Mouse (Mus musculus): Measurements from ENCODE around the gene Gm17349.

The Gm17349 gene

DNA sequence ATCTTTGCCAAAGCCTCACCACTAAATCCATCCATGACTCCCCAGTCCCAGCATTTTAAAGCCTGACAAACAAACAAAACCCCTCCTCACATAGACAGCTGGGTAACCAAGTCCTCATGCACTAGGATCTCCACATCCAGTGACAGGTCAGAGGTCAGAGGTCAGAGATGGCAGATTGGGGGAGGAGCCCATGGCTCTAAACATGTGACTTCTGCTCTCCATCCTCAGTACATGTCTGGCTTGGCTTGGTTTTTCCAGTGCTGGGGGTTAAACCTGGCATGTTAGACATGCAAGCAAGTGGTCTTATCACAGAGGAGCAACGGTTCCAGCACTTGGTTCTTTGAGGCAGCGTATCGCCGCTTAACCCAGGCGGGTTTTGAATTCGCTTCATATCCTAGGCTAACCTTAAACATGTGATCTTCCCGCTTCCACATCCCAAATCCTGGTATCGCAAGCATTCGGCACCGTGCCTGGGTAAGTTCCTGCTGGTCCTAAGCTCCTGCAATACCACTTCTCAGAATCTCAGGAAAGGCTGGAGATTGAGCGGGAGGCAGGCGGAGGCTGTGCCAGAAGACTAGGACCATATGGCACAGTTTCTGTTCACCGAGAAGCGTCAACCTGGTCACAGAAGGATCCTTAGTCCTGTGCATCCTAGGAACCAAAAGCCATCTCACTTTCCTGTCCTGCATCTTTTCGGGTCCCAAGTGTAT is 44.0 kb downstream of the Gm17349 start:
- DNase-seq (ENCODE audit: low spot score) = no peak

DNA sequence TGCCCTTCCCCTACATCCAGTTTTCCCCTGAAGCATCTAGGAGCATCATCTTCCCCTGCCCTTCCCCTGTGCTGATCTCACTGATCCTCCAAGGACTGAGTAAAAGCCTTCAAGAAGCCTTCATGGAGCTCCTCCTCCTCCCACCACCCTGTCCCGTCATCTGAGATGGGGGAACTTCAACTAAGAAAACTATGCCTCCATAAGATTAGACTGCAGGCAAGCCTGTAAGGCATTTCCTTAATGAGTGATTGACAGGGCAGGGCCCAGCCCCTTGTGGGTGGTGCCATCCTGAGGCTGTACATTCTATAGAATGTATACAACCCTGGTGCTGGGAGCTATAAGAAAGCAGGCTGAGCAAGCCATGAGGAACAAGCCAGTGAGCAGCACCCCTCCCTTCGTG is 46.9 kb downstream of the Gm17349 start:
- no peak for DNase-seq (ENCODE audit: low spot score)

DNA sequence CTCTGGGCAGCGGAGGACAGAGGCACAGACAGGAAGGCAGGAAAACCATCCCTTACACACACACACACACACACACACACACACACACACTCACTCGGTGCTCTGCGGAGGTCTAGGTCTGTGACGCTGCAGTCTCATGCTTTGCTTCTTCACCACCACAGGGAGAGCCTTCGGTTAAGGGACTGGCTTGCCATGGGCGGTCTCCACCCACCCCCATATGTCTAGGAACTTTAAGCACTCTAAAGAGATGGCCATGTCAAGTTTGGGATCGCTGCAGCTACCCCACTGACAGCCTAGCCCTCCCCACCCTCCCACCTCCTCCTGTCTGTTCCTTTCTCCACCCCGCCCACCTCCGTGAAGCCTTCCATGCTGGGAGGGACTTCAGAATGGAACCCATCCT is 49.3 kb downstream of the Gm17349 start:
- DNase-seq (ENCODE audit: low spot score) = no peak

DNA sequence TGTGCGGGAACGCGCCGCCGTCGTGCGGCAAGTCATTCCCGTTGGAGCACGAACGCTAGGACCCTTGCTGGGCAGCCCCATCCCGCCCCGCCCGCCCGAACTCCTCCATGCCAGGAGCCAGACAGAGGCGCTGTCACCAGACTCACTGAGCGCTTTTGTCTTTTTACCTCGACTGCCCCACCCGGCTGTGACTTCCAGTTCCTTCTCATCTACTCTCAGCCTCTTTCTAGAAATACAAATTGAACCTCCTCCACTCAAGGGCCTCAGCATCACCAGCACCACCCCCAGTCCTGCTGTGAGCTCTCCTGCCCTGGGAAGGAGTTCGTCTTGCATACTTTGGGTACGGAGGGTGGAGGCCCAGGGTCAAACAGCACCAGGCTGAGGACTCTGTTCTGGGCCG is 51.4 kb downstream of the Gm17349 start:
- DNase-seq (ENCODE audit: low spot score) = no peak

DNA sequence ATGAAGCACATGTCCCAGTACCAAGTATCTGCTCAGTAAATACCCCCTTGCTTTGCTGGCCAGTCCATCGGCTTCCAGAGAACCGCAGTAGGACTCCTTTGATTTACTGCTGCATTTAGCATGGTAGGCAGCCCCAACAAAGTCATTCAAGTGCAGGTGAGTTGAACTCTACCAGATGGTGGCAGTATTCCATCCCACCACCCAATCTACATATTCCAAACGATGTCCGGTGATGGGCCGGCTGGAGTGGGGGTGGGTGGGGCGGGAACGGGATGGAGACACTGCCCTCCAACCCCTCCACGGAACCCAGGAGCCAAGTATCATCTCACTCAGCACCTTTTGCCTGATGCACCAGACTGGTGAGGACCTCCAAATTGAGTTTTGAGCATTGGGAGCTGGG is 52.0 kb downstream of the Gm17349 start:
- DNase-seq (ENCODE audit: low spot score) = no peak

All from left cerebral cortex, adult 11 months (tissue).